Mouse (Mus musculus): Measurements from ENCODE around the gene Lactbl1.

The Lactbl1 gene

GRCm38 (mm10) chr4:136688113-136688512 is 65.7 kb downstream of the Lactbl1 start:
- DNase-seq = no peak
